Mouse (Mus musculus) midbrain, embryonic 12.5 days (tissue): ENCODE results near the gene Rhno1. TPM values are rescaled to one million over a fixed set of nuclear protein-coding genes. Genes with fewer than 3 reads are reported as not detected.

Experiments
- ATAC-seq: fragments of 200-750 bp; cut with Nextera tagmentation; 2 replicates; pipeline ENCODE4 v1.8.0; 2017; ENCODE audit warnings: low read depth, moderate TSS enrichment, moderate library complexity; ENCODE audit not compliant: low FRiP score
- H3K27ac ChIP-seq: fragments of 300-500 bp; sonication (generic); replicated peaks from 2 replicates; pipeline ENCODE4 v1.5.1; 2016; ENCODE audit warnings: mild to moderate bottlenecking
- H3K27me3 ChIP-seq: fragments of 300-500 bp; sonication (generic); 2 replicates; pipeline ENCODE4 v1.6.1; 2016; ENCODE audit warnings: mild to moderate bottlenecking
- H3K36me3 ChIP-seq: fragments of 300-500 bp; sonication (generic); 2 replicates; pipeline ENCODE4 v1.6.1; 2016
- H3K4me1 ChIP-seq: fragments of 300-500 bp; sonication (generic); 2 replicates; pipeline ENCODE4 v1.6.1; 2016
- H3K4me2 ChIP-seq: fragments of 300-500 bp; sonication (generic); replicated peaks from 2 replicates; pipeline ENCODE4 v1.6.1; 2016; ENCODE audit warnings: mild to moderate bottlenecking, moderate library complexity
- H3K4me3 ChIP-seq: fragments of 300-500 bp; sonication (generic); 2 replicates; pipeline ENCODE4 v1.5.1; 2016; ENCODE audit warnings: mild to moderate bottlenecking
- H3K9ac ChIP-seq: fragments of 300-500 bp; sonication (generic); replicated peaks from 2 replicates; pipeline ENCODE4 v1.6.1; 2016; ENCODE audit warnings: mild to moderate bottlenecking, moderate library complexity
- H3K9me3 ChIP-seq: fragments of 300-500 bp; sonication (generic); 2 replicates; pipeline ENCODE4 v1.6.1; 2016; ENCODE audit warnings: mild to moderate bottlenecking
- WGBS: fragments of 180-500 bp; shearing (Covaris S2); methylation state at CpG from one replicate; pipeline ENCODE4 v1.1.7; 2016; 5-methylcytosine and 5-hydroxymethylcytosine counted together
- polyA plus RNA-seq: library from polyadenylated mRNA; unstranded; fragments of >200 nt; fragmentation: Nextera tagmentation; extraction: Ambion mirVana; gene quantifications from 2 replicates; pipeline ENCODE4 v1.2.1, GENCODE M21; 2016

Rhno1 gene
- polyA plus RNA-seq, 1 experiment from 2014 or later: 171 TPM

GRCm38 (mm10) chr6:128355726-128356416 lies 6.8 kb downstream of the Rhno1 start, which contains the start of gene Tulp3:
Gene Tulp3 (minus strand): TSS chr6:128355851.
- H3K9me3 ChIP-seq: no peaks in the 10 kb centered on the region
- ATAC-seq: peak; percentile 99
- H3K36me3 ChIP-seq: peaks cover 26% of the 10 kb centered on the region
- H3K9ac ChIP-seq: peak within 1 kb of the TSS; percentile 78
- peak within 1 kb of the TSS; percentile 81 for H3K4me3 ChIP-seq
- peaks cover 29% of the 10 kb centered on the region for H3K4me1 ChIP-seq
- under 1% methylated on average over 25 of the region's 42 CpGs for WGBS
- H3K27me3 ChIP-seq: no peaks in the 10 kb centered on the region
- H3K4me2 ChIP-seq: peak within 1 kb of the TSS; percentile 69
- H3K27ac ChIP-seq: peak within 1 kb of the TSS; percentile 86

GRCm38 (mm10) chr6:128355201-128355681 lies 7.5 kb downstream of the Rhno1 start:
- WGBS: under 1% methylated on average over 28 of the region's 28 CpGs
- peak overlapping the region; percentile 81 for H3K4me3 ChIP-seq

GRCm38 (mm10) chr6:128354140-128354539 lies 8.6 kb downstream of the Rhno1 start:
- Histone ChIP-seq H3K4me3 (no peak overlapping the region), H3K4me1 (peaks cover 17% of the 10 kb centered on the region), H3K9me3 (no peaks in the 10 kb centered on the region), H3K27ac (no peak overlapping the region), H3K27me3 (no peaks in the 10 kb centered on the region), H3K4me2 (peak overlapping the region; percentile 69; the same call in 1 of the 2 replicates), H3K36me3 (peaks cover 36% of the 10 kb centered on the region), H3K9ac (no peak overlapping the region)
- ATAC-seq: no peak
- 43% methylated on average over 3 of the region's 3 CpGs for WGBS

More at GRCm38 (mm10) chr6:128355201-128355681, 7.5 kb downstream of the Rhno1 start:
- H3K36me3 ChIP-seq: peaks cover 32% of the 10 kb centered on the region
- peaks cover 23% of the 10 kb centered on the region for H3K4me1 ChIP-seq
- H3K27ac ChIP-seq: peak overlapping the region; percentile 86
- peak; percentile 73 for ATAC-seq
- H3K4me2 ChIP-seq: peak overlapping the region; percentile 69
- no peaks in the 10 kb centered on the region for H3K27me3 ChIP-seq
- H3K9me3 ChIP-seq: no peaks in the 10 kb centered on the region
- H3K9ac ChIP-seq: peak overlapping the region; percentile 78

DNA sequence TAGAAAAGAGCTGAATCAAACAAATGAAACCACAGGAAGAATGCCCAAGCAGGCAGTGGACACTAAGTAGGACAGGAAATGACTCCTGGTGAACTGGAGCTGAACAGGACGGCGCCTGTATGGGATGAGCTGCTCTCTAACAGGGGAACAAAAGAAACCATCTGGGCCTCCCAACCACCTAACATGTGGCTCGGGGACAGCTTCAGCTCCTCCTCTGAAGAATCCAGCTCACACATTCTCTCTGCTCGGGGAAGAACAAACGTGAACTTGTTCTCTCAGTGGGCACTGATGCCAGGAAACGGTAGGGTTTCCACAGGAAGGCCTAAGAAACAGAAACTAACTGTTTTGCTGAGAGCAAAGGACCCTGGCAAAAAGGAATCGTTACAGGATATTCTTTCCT lies 13.0 kb downstream of the Rhno1 start:
- Histone ChIP-seq H3K4me3 (no peak overlapping the region), H3K27ac (no peak overlapping the region), H3K27me3 (no peaks in the 10 kb centered on the region), H3K4me1 (peaks cover 10% of the 10 kb centered on the region), H3K36me3 (peaks cover 13% of the 10 kb centered on the region), H3K9me3 (no peaks in the 10 kb centered on the region), H3K9ac (no peak overlapping the region), H3K4me2 (no peak overlapping the region)
- WGBS: 45% methylated on average over 7 of the region's 7 CpGs
- ATAC-seq: no peak

GRCm38 (mm10) chr6:128346782-128347181 lies 15.9 kb downstream of the Rhno1 start:
- no peaks in the 10 kb centered on the region for H3K27me3 ChIP-seq
- H3K4me3 ChIP-seq: no peak overlapping the region
- no peak overlapping the region for H3K4me2 ChIP-seq
- H3K9me3 ChIP-seq: no peaks in the 10 kb centered on the region
- no peaks in the 10 kb centered on the region for H3K4me1 ChIP-seq
- 90% methylated on average over 6 of the region's 6 CpGs for WGBS
- H3K36me3 ChIP-seq: peaks cover 22% of the 10 kb centered on the region
- no peak overlapping the region for H3K9ac ChIP-seq
- no peak for ATAC-seq
- H3K27ac ChIP-seq: no peak overlapping the region

GRCm38 (mm10) chr6:128345623-128346022 lies 17.1 kb downstream of the Rhno1 start:
- Histone ChIP-seq H3K4me3 (no peak overlapping the region), H3K36me3 (peaks cover 17% of the 10 kb centered on the region), H3K4me1 (no peaks in the 10 kb centered on the region), H3K27me3 (no peaks in the 10 kb centered on the region), H3K27ac (no peak overlapping the region), H3K4me2 (no peak overlapping the region), H3K9ac (no peak overlapping the region), H3K9me3 (no peaks in the 10 kb centered on the region)
- WGBS: 95% methylated on average over 10 of the region's 10 CpGs
- no peak for ATAC-seq

- peaks cover 13% of the 10 kb centered on the region for H3K36me3 ChIP-seq
- no peak overlapping the region for H3K27ac ChIP-seq
- H3K27me3 ChIP-seq: no peaks in the 10 kb centered on the region
- no peaks in the 10 kb centered on the region for H3K9me3 ChIP-seq
- no peak for ATAC-seq
- no peak overlapping the region for H3K9ac ChIP-seq
- H3K4me3 ChIP-seq: no peak overlapping the region
- no peak overlapping the region for H3K4me2 ChIP-seq
- no peaks in the 10 kb centered on the region for H3K4me1 ChIP-seq
- 95% methylated on average over 11 of the region's 11 CpGs for WGBS
These were observed 20.6 kb downstream of the Rhno1 start for GRCm38 (mm10) chr6:128341956-128342723.

- no peak for ATAC-seq
- H3K36me3 ChIP-seq: peaks cover 26% of the 10 kb centered on the region
- H3K9ac ChIP-seq: no peak overlapping the region
- 0 out of 2 replicates have a peak overlapping the region, but pooled peaks have one; percentile 4 for H3K27ac ChIP-seq
- H3K4me2 ChIP-seq: no peak overlapping the region
- no peak overlapping the region for H3K4me3 ChIP-seq
- peaks cover 8% of the 10 kb centered on the region; the same call in 1 of the 2 replicates for H3K4me1 ChIP-seq
- 55% methylated on average over 5 of the region's 5 CpGs for WGBS
- H3K27me3 ChIP-seq: no peaks in the 10 kb centered on the region
- H3K9me3 ChIP-seq: no peaks in the 10 kb centered on the region
These were observed 23.8 kb downstream of the Rhno1 start for GRCm38 (mm10) chr6:128338876-128339275.

DNA sequence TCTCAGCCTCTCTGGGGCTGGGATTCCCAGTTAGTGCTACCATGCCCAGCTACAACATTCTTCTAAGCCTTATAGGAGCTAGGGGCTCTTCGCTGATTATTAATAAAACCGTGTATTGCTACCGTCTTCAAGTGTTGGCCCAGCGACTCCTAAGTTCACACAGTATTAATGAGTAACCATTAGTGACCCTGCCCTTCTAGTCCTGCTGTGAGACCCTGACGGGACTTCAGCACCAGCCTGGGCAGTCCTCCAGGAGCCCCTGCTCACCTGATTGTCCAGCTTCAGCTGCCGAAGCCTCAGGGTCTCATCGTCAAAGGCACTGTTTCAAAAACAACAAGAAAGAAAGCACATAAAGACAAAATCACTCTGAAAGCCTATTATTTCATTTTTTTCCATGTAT lies 25.2 kb downstream of the Rhno1 start:
- Histone ChIP-seq H3K4me3 (no peak overlapping the region), H3K27ac (no peak overlapping the region), H3K9ac (no peak overlapping the region), H3K36me3 (peaks cover 35% of the 10 kb centered on the region), H3K4me1 (peaks cover 8% of the 10 kb centered on the region; the same call in 1 of the 2 replicates), H3K27me3 (no peaks in the 10 kb centered on the region), H3K4me2 (no peak overlapping the region), H3K9me3 (no peaks in the 10 kb centered on the region)
- no peak for ATAC-seq
- 80% methylated on average over 7 of the region's 7 CpGs for WGBS

DNA sequence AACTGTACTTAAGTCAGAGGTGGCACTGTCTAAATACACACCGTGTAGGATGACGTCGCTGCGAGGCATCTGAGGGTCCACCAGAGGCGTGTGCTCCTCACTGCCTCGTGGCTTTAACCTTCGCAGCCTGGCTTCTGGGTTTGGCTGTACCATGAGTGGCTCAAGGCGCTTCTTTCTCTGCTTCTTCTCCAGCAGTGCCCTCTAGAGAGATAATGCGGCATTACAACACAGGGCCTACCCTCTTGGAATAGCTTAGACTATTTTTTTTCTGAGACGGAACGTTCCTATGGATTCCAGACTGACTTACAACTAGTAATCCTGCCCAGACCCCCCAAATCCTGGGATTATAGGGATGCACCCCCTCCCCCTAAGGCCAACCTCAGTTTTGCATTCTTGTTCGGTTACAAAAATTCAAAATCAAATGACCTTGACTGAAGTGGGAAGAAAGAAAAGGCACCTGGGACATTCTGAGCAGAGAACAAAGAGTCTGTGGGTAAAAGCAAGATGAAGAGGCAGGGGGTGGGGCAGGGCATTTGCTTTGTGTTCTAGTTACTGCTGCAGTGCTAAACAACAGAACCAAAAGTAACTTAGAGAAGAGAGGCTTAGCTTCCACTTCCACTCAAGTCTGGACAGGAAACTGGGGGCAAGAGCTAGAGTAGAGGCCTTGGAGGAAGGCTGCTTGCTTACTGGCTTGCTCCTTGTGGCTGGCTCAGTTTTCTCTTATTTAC lies 28.1 kb downstream of the Rhno1 start:
- no peak overlapping the region for H3K4me2 ChIP-seq
- peaks cover 56% of the 10 kb centered on the region for H3K36me3 ChIP-seq
- ATAC-seq: peak; percentile 80
- peaks cover 8% of the 10 kb centered on the region; the same call in 1 of the 2 replicates for H3K4me1 ChIP-seq
- peaks cover 13% of the 10 kb centered on the region for H3K9me3 ChIP-seq
- H3K27ac ChIP-seq: no peak overlapping the region
- no peak overlapping the region for H3K4me3 ChIP-seq
- H3K9ac ChIP-seq: no peak overlapping the region
- 18% methylated on average over 12 of the region's 12 CpGs for WGBS
- no peaks in the 10 kb centered on the region for H3K27me3 ChIP-seq

DNA sequence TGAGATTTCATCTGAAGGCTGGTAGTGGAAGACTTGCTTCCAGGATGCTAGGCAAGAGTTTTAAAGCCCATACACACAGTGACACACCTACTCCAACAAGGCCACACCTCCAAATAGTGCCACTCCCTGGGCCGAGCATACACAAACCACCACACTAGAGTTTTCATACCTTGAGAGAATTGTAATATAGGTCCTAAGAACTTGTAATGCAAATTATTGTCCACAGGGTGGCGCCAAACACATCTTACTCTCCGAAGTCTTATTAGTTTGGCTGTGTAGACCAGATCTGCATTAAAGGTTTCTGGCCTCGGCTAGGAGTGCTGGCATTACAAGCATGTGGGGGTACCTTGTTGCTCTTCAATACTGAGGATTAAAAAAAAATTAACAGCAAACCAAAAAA lies 44.4 kb downstream of the Rhno1 start:
- no peak overlapping the region for H3K4me2 ChIP-seq
- no peaks in the 10 kb centered on the region for H3K27me3 ChIP-seq
- 15% methylated on average over 4 of the region's 4 CpGs for WGBS
- no peak overlapping the region for H3K4me3 ChIP-seq
- no peaks in the 10 kb centered on the region for H3K9me3 ChIP-seq
- no peak overlapping the region for H3K27ac ChIP-seq
- H3K9ac ChIP-seq: no peak overlapping the region
- H3K36me3 ChIP-seq: peaks cover 23% of the 10 kb centered on the region
- H3K4me1 ChIP-seq: no peaks in the 10 kb centered on the region
- ATAC-seq: peak; percentile 38; the same call in 1 of the 2 replicates
